Mouse (Mus musculus): ENCODE results near the gene Exo5.

- no peak for TF ChIP-seq EP300 (IDR thresholded peaks at IDR 0.05; ENCODE audit: low read depth in 1 of 2, low read length in 2 of 2)
- TF ChIP-seq CTCF (IDR thresholded peaks at IDR 0.05 in 2 of 3, conservative IDR thresholded peaks at IDR 0.05 in 1 of 3; ENCODE audit: control insufficient read depth in 1 of 3, insufficient read depth in 1 of 3, low read depth in 2 of 3, low read length in 3 of 3, poor library complexity in 1 of 3, severe bottlenecking in 1 of 3), result no peak
- TF ChIP-seq TBP (IDR thresholded peaks at IDR 0.05; ENCODE audit: low read depth, low read length), result no peak
- TF ChIP-seq MAFK (IDR thresholded peaks at IDR 0.05; ENCODE audit: borderline replicate concordance, low read depth, low read length), result no peak
These were observed 32.3 kb downstream of the Exo5 start for GRCm38 (mm10) chr4:120892516-120892915.

Measured in MEL (cell line).